Comparison of ENCODE assay signal across 21 mouse cellular contexts in genomic region chr9:122012816-122013215, GRCm38 (mm10).
"Had no signal": no experiment of that assay in that cellular context is flagged by ENCODE, and none has a peak within 500 bp of the region (broad histone marks: within the 10 kb centered on the region; RNA-seq: fewer than 3 reads in every experiment).

No protein-coding gene starts in this region.

- H3K4me3 ChIP-seq: left cerebral cortex, adult 2 months; limb, embryonic 12.5 days; limb, embryonic 15.5 days; midbrain, embryonic 13.5 days had no signal

- H3K4me1 ChIP-seq: limb, embryonic 12.5 days; limb, embryonic 15.5 days had no signal

- H3K27me3 ChIP-seq: limb, embryonic 12.5 days; limb, embryonic 15.5 days had no signal

- H3K27ac ChIP-seq: left cerebral cortex, adult 2 months; limb, embryonic 12.5 days; limb, embryonic 15.5 days; liver, embryonic 14.5 days; macrophage; midbrain, embryonic 13.5 days had no signal

- H3K9me3 ChIP-seq: limb, embryonic 12.5 days; limb, embryonic 15.5 days; midbrain, embryonic 13.5 days had no signal

- H3K4me2 ChIP-seq: limb, embryonic 12.5 days; limb, embryonic 15.5 days; liver, embryonic 11.5 days; lung, embryonic 14.5 days; midbrain, embryonic 13.5 days had no signal

- H3K9ac ChIP-seq: limb, embryonic 12.5 days; limb, embryonic 15.5 days; liver, embryonic 14.5 days; liver, postnatal 0 days; lung, embryonic 14.5 days; midbrain, embryonic 13.5 days had no signal

- ATAC-seq: inflammation-experienced regulatory T-cells, adult 6 months; intestine, embryonic 16.5 days; liver, postnatal 0 days; lung, postnatal 0 days; midbrain, embryonic 13.5 days; midbrain, embryonic 16.5 days had no signal

- H3K36me3 ChIP-seq: limb, embryonic 12.5 days; limb, embryonic 15.5 days; midbrain, embryonic 13.5 days had no signal

- DNase-seq: kidney, adult 2 months; kidney, postnatal 10 days; kidney, postnatal 36 days; layer of hippocampus, adult 9-11 months; left cerebral cortex, postnatal 4 days; liver, postnatal 0 days; lung, embryonic 14.5 days; thymus, adult 18-20 months; thymus, postnatal 14 days; thymus, postnatal 4 days had no signal
